Mouse (Mus musculus) liver, embryonic 14.5 days (tissue): ENCODE data around the gene Erich2.

Experiments used
- CTCF ChIP-seq: IDR thresholded peaks from 2 replicates; pipeline ENCODE4 v1.5.1; 2016; ENCODE audit warnings: antibody characterized with exemption, low read depth, control low read depth
- EP300 ChIP-seq: IDR thresholded peaks from 2 replicates; pipeline ENCODE4 v1.6.1; 2016; ENCODE audit warnings: antibody characterized with exemption, low read depth

DNA sequence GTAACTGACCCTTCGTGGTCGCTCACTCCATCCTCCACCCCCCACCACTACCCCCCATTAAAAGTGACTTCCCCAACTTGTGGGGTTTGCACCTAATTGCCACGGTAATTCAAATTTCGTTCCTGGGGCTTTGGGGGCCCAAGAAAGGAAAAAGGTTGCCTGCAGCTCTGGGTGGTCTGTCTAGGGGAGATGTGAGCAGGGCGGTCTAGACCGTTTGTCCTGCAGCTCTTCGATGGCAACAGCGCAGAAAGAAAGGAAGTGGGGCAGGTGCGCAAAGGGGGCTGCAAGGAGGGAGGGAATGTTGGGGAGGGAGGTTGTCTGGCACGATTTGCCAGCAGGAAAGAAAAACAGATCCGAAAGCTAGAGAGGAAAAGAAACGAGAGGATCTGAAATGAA is 59.1 kb downstream of the Erich2 start:
- TF ChIP-seq CTCF, result no peak
- no peak for TF ChIP-seq EP300
